In the genomic region with DNA sequence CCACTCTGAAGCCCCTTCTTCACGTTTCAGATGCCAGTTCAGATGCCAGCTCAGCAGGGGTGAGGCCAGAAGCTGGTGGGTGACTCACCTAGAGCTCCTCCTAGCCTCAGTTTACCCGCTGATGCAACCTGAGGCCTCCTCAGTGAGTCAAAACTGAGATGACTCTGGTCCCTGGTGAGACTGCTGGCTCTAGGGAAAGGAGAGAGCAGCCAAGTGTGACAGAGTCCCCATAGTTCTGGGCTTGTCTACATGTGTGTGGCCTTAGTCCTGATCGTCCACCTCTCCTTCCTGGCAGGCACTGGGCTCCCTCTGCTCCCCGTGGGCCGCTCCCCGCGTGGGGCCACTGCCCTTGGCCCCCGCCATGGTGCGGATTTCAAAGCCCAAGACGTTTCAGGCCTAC, we compare ENCODE assay signal across 8 mouse cellular contexts. TPM values are rescaled to one million over a fixed set of nuclear protein-coding genes. Genes with fewer than 3 reads are reported as not detected.
A peak's percentile ranks its signal among the peaks of the same experiment; 100 is the strongest.
DNase-seq lines count a peak whose midpoint lies in the region; ATAC-seq and TF ChIP-seq lines count a peak whose summit lies in the region.

No protein-coding gene starts in this region.

- H3K4me1 ChIP-seq in lung, adult 2 months (ENCODE audit: control insufficient read depth, insufficient read depth, low read length): peaks cover 34% of the 10 kb centered on the region
- H3K4me1 ChIP-seq in heart, embryonic 16.5 days (ENCODE audit: control insufficient read depth, insufficient read depth, low read length): peaks cover 37% of the 10 kb centered on the region
- peaks cover 45% of the 10 kb centered on the region for H3K4me1 ChIP-seq in limb, embryonic 12.5 days (replicated peaks)
- H3K4me1 ChIP-seq in stomach, embryonic 15.5 days: peaks cover 47% of the 10 kb centered on the region

- 26% methylated on average over 10 of the region's 10 CpGs for WGBS in lung, adult 2 months
- 55% methylated on average over 10 of the region's 10 CpGs for WGBS in heart, embryonic 16.5 days
- 58% methylated on average over 10 of the region's 10 CpGs for WGBS in limb, embryonic 12.5 days
- 51% methylated on average over 10 of the region's 10 CpGs for WGBS in stomach, embryonic 15.5 days

- H3K9ac ChIP-seq in heart, embryonic 16.5 days (ENCODE audit: low read length): peak overlapping the region; percentile 86
- H3K9ac ChIP-seq in limb, embryonic 12.5 days (replicated peaks): peak overlapping the region; percentile 85
- peak overlapping the region; percentile 75; the same call in 1 of the 2 replicates for H3K9ac ChIP-seq in stomach, embryonic 15.5 days

- ATAC-seq in heart, embryonic 16.5 days (replicated peaks; ENCODE audit: extremely low read depth, insufficient read depth, low FRiP score): no peak
- no peak for ATAC-seq in limb, embryonic 12.5 days (ENCODE audit: insufficient number of reproducible peaks, insufficient read depth, low FRiP score, low TSS enrichment, low read depth)
- no peak for ATAC-seq in stomach, embryonic 15.5 days (ENCODE audit: insufficient read depth, low FRiP score, low read depth)

- no peak for TF ChIP-seq POLR2A in lung, adult 2 months (IDR thresholded peaks at IDR 0.05; ENCODE audit: borderline replicate concordance, extremely low read depth, low read depth, low read length)

- no peak for DNase-seq in lung, adult 2 months
- DNase-seq in lung, postnatal 14 days: no peak
- DNase-seq in cerebellum, postnatal 10 days: peak; percentile 64 to 66
- DNase-seq in layer of hippocampus, postnatal 36 days: no peak
- DNase-seq in left cerebral cortex, adult 9 months (ENCODE audit: low spot score in 2 of 2): no peak

- H3K4me3 ChIP-seq in lung, adult 2 months (replicated peaks; ENCODE audit: extremely low read depth, low read depth, low read length): peak overlapping the region; percentile 92
- peak overlapping the region; percentile 68 for H3K4me3 ChIP-seq in heart, embryonic 16.5 days (ENCODE audit: low read length)
- peak overlapping the region; percentile 82 for H3K4me3 ChIP-seq in limb, embryonic 12.5 days (replicated peaks)
- H3K4me3 ChIP-seq in stomach, embryonic 15.5 days (replicated peaks): peak overlapping the region; percentile 63

- H3K27ac ChIP-seq in heart, embryonic 16.5 days (ENCODE audit: low read length): peak overlapping the region; percentile 69; the same call in 1 of the 2 replicates
- peak overlapping the region; percentile 93; the same call in 1 of the 2 replicates for H3K27ac ChIP-seq in limb, embryonic 12.5 days
- peak overlapping the region; percentile 76; the same call in 1 of the 2 replicates for H3K27ac ChIP-seq in stomach, embryonic 15.5 days

- 0 out of 2 replicates have a peak, but pooled peaks cover 4% of the 10 kb centered on the region for H3K36me3 ChIP-seq in heart, embryonic 16.5 days (ENCODE audit: control insufficient read depth, insufficient read depth)
- peaks cover 29% of the 10 kb centered on the region; the same call in 1 of the 2 replicates for H3K36me3 ChIP-seq in limb, embryonic 12.5 days
- H3K36me3 ChIP-seq in stomach, embryonic 15.5 days: 0 out of 2 replicates have a peak, but pooled peaks cover 2% of the 10 kb centered on the region

- peak overlapping the region; percentile 96 for H3K4me2 ChIP-seq in heart, embryonic 16.5 days (ENCODE audit: low read depth, low read length)
- peak overlapping the region; percentile 90 for H3K4me2 ChIP-seq in limb, embryonic 12.5 days
- peak overlapping the region; percentile 90 for H3K4me2 ChIP-seq in stomach, embryonic 15.5 days

- TF ChIP-seq CTCF in lung, adult 2 months (IDR thresholded peaks at IDR 0.05; ENCODE audit: insufficient read depth, low read length): no peak

- H3K9me3 ChIP-seq in heart, embryonic 16.5 days (replicated peaks; ENCODE audit: control insufficient read depth, low read length): no peaks in the 10 kb centered on the region
- no peaks in the 10 kb centered on the region for H3K9me3 ChIP-seq in limb, embryonic 12.5 days
- H3K9me3 ChIP-seq in stomach, embryonic 15.5 days: no peaks in the 10 kb centered on the region

- H3K27me3 ChIP-seq in heart, embryonic 16.5 days (ENCODE audit: control insufficient read depth, insufficient read depth, low read length): no peaks in the 10 kb centered on the region
- H3K27me3 ChIP-seq in limb, embryonic 12.5 days: no peaks in the 10 kb centered on the region
- H3K27me3 ChIP-seq in stomach, embryonic 15.5 days (replicated peaks): no peaks in the 10 kb centered on the region

RNA-seq across cellular contexts. Expression of gene Ypel3, which starts 0.7 kb away (rescaled TPM):
- 390 and 597 TPM in 2 replicates for polyA plus RNA-seq in lung, adult 2 months (2012; rRNA removed)
- 80.8 and 84.6 TPM in 2 replicates for polyA plus RNA-seq in heart, embryonic 16.5 days (2015; fragmentation: Nextera tagmentation; extraction: Ambion mirVana)
- 104 and 126 TPM in 2 replicates for polyA plus RNA-seq in limb, embryonic 12.5 days (2016; fragmentation: Nextera tagmentation; extraction: Ambion mirVana)
- 81.9 and 93.0 TPM in 2 replicates for polyA plus RNA-seq in stomach, embryonic 15.5 days (2015; fragmentation: Nextera tagmentation; extraction: Ambion mirVana)
- 100 to 1,000 TPM; 278 to 291 TPM for total RNA-seq in layer of hippocampus, postnatal 36 days (2021)

RNA-seq across cellular contexts. Expression of gene Tbx6, which starts 3.8 kb away (rescaled TPM):
- polyA plus RNA-seq in lung, adult 2 months (2012; rRNA removed): 8.7 and 9.5 TPM in 2 replicates
- polyA plus RNA-seq in heart, embryonic 16.5 days (2015; fragmentation: Nextera tagmentation; extraction: Ambion mirVana): 0.09 and 0.58 TPM in 2 replicates
- 0.50 and 0.68 TPM in 2 replicates for polyA plus RNA-seq in limb, embryonic 12.5 days (2016; fragmentation: Nextera tagmentation; extraction: Ambion mirVana)
- 0.46 and 0.66 TPM in 2 replicates for polyA plus RNA-seq in stomach, embryonic 15.5 days (2015; fragmentation: Nextera tagmentation; extraction: Ambion mirVana)
- total RNA-seq in layer of hippocampus, postnatal 36 days (2021): 1 to 10 TPM in 1 of 2 experiments, under 1 TPM in 1; 0.75 to 1.1 TPM

RNA-seq across cellular contexts. Expression of gene Gdpd3, which starts 11.3 kb away (rescaled TPM):
- 18.4 and 35.7 TPM in 2 replicates for polyA plus RNA-seq in lung, adult 2 months (2012; rRNA removed)
- 0.75 and 1.00 TPM in 2 replicates for polyA plus RNA-seq in heart, embryonic 16.5 days (2015; fragmentation: Nextera tagmentation; extraction: Ambion mirVana)
- 1.3 and 2.4 TPM in 2 replicates for polyA plus RNA-seq in limb, embryonic 12.5 days (2016; fragmentation: Nextera tagmentation; extraction: Ambion mirVana)
- polyA plus RNA-seq in stomach, embryonic 15.5 days (2015; fragmentation: Nextera tagmentation; extraction: Ambion mirVana): 3.1 and 3.3 TPM in 2 replicates
- 1 to 10 TPM; 2.5 to 5.1 TPM for total RNA-seq in layer of hippocampus, postnatal 36 days (2021)

RNA-seq across cellular contexts. Expression of gene Ppp4c, which starts 14.8 kb away (rescaled TPM):
- 135 and 156 TPM in 2 replicates for polyA plus RNA-seq in lung, adult 2 months (2012; rRNA removed)
- polyA plus RNA-seq in heart, embryonic 16.5 days (2015; fragmentation: Nextera tagmentation; extraction: Ambion mirVana): 133 and 159 TPM in 2 replicates
- 378 and 401 TPM in 2 replicates for polyA plus RNA-seq in limb, embryonic 12.5 days (2016; fragmentation: Nextera tagmentation; extraction: Ambion mirVana)
- polyA plus RNA-seq in stomach, embryonic 15.5 days (2015; fragmentation: Nextera tagmentation; extraction: Ambion mirVana): 237 and 240 TPM in 2 replicates
- 10 to 100 TPM; 54.3 to 59.5 TPM for total RNA-seq in layer of hippocampus, postnatal 36 days (2021)

RNA-seq across cellular contexts. Expression of gene Mapk3, which starts 18.1 kb away (rescaled TPM):
- 500 and 548 TPM in 2 replicates for polyA plus RNA-seq in lung, adult 2 months (2012; rRNA removed)
- 58.6 and 62.5 TPM in 2 replicates for polyA plus RNA-seq in heart, embryonic 16.5 days (2015; fragmentation: Nextera tagmentation; extraction: Ambion mirVana)
- 36.4 and 38.5 TPM in 2 replicates for polyA plus RNA-seq in limb, embryonic 12.5 days (2016; fragmentation: Nextera tagmentation; extraction: Ambion mirVana)
- 99.9 TPM in 2 replicates for polyA plus RNA-seq in stomach, embryonic 15.5 days (2015; fragmentation: Nextera tagmentation; extraction: Ambion mirVana)
- 100 to 1,000 TPM; 144 to 146 TPM for total RNA-seq in layer of hippocampus, postnatal 36 days (2021)

Comparison
In these comparisons a context has a peak if more than half of its experiments do, and no peak if none do; other contexts are left out.
1. DNase-seq: peak in cerebellum, postnatal 10 days (2 of 2); none in lung, adult 2 months (single experiment), lung, postnatal 14 days (single experiment), layer of hippocampus, postnatal 36 days (0 of 2) and left cerebral cortex, adult 9 months (0 of 2).
2. Peak in every context shown above with its lines, with median percentiles within 50 percentile points of each other: H3K4me3 ChIP-seq, H3K27ac ChIP-seq, H3K4me2 ChIP-seq and H3K9ac ChIP-seq.